Mouse (Mus musculus): Measurements from ENCODE around the gene Moap1.

Moap1 gene

GRCm38 (mm10) chr12:102740285-102740684, 3.2 kb downstream of the Moap1 start:
- peak; percentile 46 for DNase-seq

GRCm38 (mm10) chr12:102739096-102739495, 4.4 kb downstream of the Moap1 start:
- DNase-seq, result no peak

GRCm38 (mm10) chr12:102733381-102733780, 10.1 kb downstream of the Moap1 start:
- peak; percentile 70 for DNase-seq

- DNase-seq, result no peak
These were observed 12.5 kb downstream of the Moap1 start for GRCm38 (mm10) chr12:102730798-102731619.

- DNase-seq, result peak; percentile 61
These were observed 13.3 kb downstream of the Moap1 start for GRCm38 (mm10) chr12:102729855-102730797.

- DNase-seq, result no peak
These were observed 17.7 kb downstream of the Moap1 start for GRCm38 (mm10) chr12:102725761-102726175.

- DNase-seq, result no peak
These were observed 18.3 kb downstream of the Moap1 start for GRCm38 (mm10) chr12:102725146-102725545.

GRCm38 (mm10) chr12:102723861-102724260, 19.6 kb downstream of the Moap1 start:
- no peak for DNase-seq

GRCm38 (mm10) chr12:102722966-102723365, 20.5 kb downstream of the Moap1 start:
- DNase-seq, result no peak

GRCm38 (mm10) chr12:102722451-102722850, 21.0 kb downstream of the Moap1 start:
- DNase-seq, result peak; percentile 68

GRCm38 (mm10) chr12:102719552-102720315, 23.7 kb downstream of the Moap1 start:
- DNase-seq, result peak; percentile 58

GRCm38 (mm10) chr12:102714654-102715395, 28.6 kb downstream of the Moap1 start:
- DNase-seq, result no peak

GRCm38 (mm10) chr12:102714116-102714515, 29.3 kb downstream of the Moap1 start:
- no peak for DNase-seq

GRCm38 (mm10) chr12:102713153-102713865, 30.2 kb downstream of the Moap1 start:
- no peak for DNase-seq

- no peak for DNase-seq
These were observed 32.5 kb downstream of the Moap1 start for GRCm38 (mm10) chr12:102710851-102711375.

GRCm38 (mm10) chr12:102709896-102710295, 33.6 kb downstream of the Moap1 start:
- DNase-seq, result no peak

GRCm38 (mm10) chr12:102708220-102708619, 35.2 kb downstream of the Moap1 start:
- no peak for DNase-seq

GRCm38 (mm10) chr12:102706833-102707463, 36.5 kb downstream of the Moap1 start:
- no peak for DNase-seq

GRCm38 (mm10) chr12:102705906-102706640, 37.4 kb downstream of the Moap1 start:
- no peak for DNase-seq

All from thymus, postnatal 25 days (tissue).